Mouse (Mus musculus) macrophage (primary cell): ENCODE data around the gene Ccdc103. TPM values are rescaled to one million over a fixed set of nuclear protein-coding genes. Genes with fewer than 3 reads are reported as not detected.

Experiments used
- H3K27ac ChIP-seq: fragments of 350-480 bp; formaldehyde crosslinking; 2 replicates; pipeline ENCODE4 v1.9.0; 2021
- H3K36me3 ChIP-seq: fragments of 350-480 bp; formaldehyde crosslinking; 2 replicates; pipeline ENCODE4 v1.9.0; 2021; ENCODE audit errors: inconsistent target
- H3K4me3 ChIP-seq: fragments of 350-480 bp; formaldehyde crosslinking; 2 replicates; pipeline ENCODE4 v1.9.0; 2021; ENCODE audit errors: inconsistent target
- H3K79me2 ChIP-seq: fragments of 350-480 bp; formaldehyde crosslinking; 2 replicates; pipeline ENCODE4 v1.9.0; 2021; ENCODE audit errors: inconsistent target
- WGBS: methylation state at CpG from one replicate; pipeline ENCODE4 v1.1.7; 2026; ENCODE audit warnings: inconsistent platforms; ENCODE audit not compliant: missing documents; 5-methylcytosine and 5-hydroxymethylcytosine counted together
- polyA plus RNA-seq: library from polyadenylated mRNA; stranded (reverse); fragments of 250-400 nt; gene quantifications from 3 replicates; pipeline ENCODE4 v1.2.4, GENCODE M21; 2018; ENCODE audit warnings: inconsistent platforms
- total RNA-seq, 78 experiments: library from RNA; depleted of rRNA; stranded (reverse); fragments of 250-400 nt; gene quantifications; 1 replicate in 9 of 78; 2 replicates in 24 of 78; 3 replicates in 43 of 78; 4 replicates in 2 of 78; pipeline ENCODE4 v1.2.4; 2018; ENCODE audit warnings: inconsistent platforms in 56 of 78

Gene Ccdc103
- total RNA-seq (2018; cell fraction: chromatin; rRNA removed) = not detected
- total RNA-seq (2018; cell fraction: cytosol; rRNA removed) = under 1 TPM in 2 of 26 experiments, not detected in 24; 0.05 to 0.13 TPM
- not detected for total RNA-seq (2018; cell fraction: nucleus; rRNA removed)
- polyA plus RNA-seq = not detected in 3 replicates

DNA sequence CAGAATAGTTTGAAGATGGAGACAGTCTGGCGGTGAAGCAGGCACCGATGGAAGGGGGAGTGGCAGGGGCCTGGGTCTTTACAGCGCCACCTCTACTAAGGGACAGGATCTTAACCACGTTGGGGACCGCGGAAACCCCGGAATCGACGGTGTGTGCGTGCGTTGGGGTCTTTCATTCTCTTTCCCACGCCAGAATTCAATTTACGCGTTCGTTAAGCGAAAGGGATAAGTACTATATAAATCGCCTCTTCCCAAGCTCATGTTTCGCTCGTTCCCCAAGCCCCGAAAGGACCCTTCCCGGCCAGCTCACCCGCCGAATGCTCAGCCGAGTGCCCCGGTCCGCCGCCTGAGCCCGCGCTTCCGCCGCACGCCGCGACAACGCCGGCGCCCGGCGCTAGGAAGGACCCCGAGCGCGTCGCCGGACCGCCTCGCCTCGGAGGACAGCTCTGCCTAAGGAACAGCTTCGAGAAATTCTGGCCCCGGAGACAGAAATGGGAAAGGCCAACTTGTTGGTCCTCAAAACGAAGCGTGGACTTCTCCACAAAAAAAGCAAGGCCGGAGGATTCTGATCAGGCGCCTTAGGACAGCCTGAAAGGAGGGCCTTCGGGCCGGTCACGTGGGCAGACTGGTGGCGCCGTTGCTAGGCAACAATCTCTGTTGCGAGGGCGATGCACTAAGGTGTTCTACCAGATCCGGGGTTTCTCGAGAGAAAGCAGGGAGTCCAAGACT, at the start of gene Ccdc103, which contains the start of gene Eftud2:
TSS of gene Ccdc103 (plus strand) at position 620 of the 729 bp plus-strand sequence.
TSS of gene Eftud2 (minus strand) at position 401 of the 729 bp plus-strand sequence.
- Histone ChIP-seq H3K27ac (peak within 1 kb of the TSS; percentile 82), H3K36me3 (peaks cover 10% of the 10 kb centered on the region; the same call in 1 of the 2 replicates), H3K4me3 (peak within 1 kb of the TSS; percentile 99), H3K79me2 (peaks cover 24% of the 10 kb centered on the region)
- WGBS = under 1% methylated on average over 62 of the region's 62 CpGs

DNA sequence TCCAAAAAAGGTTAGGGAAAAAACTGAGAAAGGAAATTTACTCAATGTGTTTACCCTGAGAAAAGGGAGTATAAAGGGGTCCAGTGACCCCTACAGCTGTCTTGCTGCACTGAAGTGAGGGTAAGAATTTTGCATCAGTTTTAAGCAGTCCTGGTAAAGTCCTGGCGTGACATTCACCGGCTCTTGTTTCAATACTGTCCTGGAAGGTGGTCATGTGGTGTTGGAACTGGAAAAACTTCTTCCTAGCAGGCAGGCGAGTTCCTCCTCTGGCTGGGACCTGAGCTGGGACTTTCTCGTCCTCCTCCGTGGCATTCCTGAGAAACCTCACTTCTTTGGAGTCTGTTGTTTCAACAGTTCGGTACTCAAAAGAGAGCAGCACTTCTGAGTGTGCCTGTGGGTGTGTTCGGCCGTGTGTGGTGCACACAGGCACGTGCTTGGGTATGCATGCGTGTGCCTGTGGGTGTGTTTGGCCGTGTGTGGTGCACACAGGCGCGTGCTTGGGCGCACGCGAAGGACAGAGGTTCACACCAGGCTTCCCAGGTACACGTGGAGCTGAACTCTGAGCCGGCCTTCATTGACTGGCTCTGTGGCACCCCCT, 48.2 kb upstream of the Ccdc103 start:
- WGBS = 83% methylated on average over 18 of the region's 18 CpGs
- no peaks in the 10 kb centered on the region for H3K36me3 ChIP-seq
- H3K4me3 ChIP-seq = no peak overlapping the region
- no peaks in the 10 kb centered on the region for H3K79me2 ChIP-seq
- H3K27ac ChIP-seq = no peak overlapping the region

DNA sequence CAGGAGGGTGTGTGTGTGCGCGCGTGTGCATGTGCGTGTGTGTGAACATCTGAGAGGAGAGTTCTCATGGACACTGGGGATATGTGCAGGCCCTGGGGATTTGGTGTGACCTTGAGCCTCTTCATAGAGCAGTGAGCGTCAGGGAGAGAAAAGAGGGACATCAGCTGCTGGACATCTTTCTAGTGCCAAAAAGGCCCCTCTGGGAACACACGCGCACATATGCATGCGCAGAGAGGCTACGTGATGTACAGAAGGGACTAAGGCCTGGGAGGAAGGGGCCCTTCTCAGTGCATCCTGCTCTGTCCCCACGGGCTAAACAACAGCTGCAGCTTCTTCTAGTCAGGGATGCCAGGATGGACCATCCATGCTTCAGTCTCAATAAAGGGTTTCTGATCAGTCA, 46.8 kb upstream of the Ccdc103 start:
- 89% methylated on average over 10 of the region's 10 CpGs for WGBS
- no peak overlapping the region for H3K27ac ChIP-seq
- no peaks in the 10 kb centered on the region for H3K79me2 ChIP-seq
- H3K4me3 ChIP-seq = no peak overlapping the region
- H3K36me3 ChIP-seq = peaks cover 14% of the 10 kb centered on the region; the same call in 1 of the 2 replicates

- Histone ChIP-seq H3K79me2 (no peaks in the 10 kb centered on the region), H3K27ac (no peak within 1 kb of the TSS), H3K36me3 (peaks cover 27% of the 10 kb centered on the region; the same call in 1 of the 2 replicates), H3K4me3 (no peak within 1 kb of the TSS)
- 78% methylated on average over 4 of the region's 4 CpGs for WGBS
These were observed 45.5 kb upstream of the Ccdc103 start, which contains the start of gene Higd1b for GRCm38 (mm10) chr11:102835549-102835948. TSS of gene Higd1b (plus strand) at chr11:102835849.

DNA sequence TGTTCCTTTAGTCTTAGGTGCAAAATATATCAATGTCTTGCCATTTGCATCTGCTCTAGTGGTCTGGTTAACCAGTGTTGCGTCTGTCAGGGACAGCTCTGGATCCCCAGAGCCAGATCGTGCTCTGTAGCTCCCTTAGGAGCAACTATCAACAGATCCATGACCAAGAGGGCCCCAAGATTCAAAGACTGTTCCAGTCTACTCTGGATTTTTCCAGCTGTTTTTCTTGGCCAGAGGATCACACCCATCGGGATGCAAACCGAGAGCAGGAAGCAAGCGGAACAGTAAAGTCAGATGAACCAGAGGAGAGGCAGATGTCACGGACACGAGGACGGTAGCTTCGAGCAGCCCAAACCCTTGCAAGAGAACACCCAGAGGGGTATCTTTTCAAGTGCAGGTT, 44.9 kb upstream of the Ccdc103 start:
- Histone ChIP-seq H3K79me2 (no peaks in the 10 kb centered on the region), H3K4me3 (no peak overlapping the region), H3K27ac (no peak overlapping the region), H3K36me3 (peaks cover 33% of the 10 kb centered on the region)
- WGBS = 91% methylated on average over 9 of the region's 9 CpGs

- H3K4me3 ChIP-seq = no peak overlapping the region
- H3K79me2 ChIP-seq = no peaks in the 10 kb centered on the region
- H3K36me3 ChIP-seq = peaks cover 43% of the 10 kb centered on the region
- WGBS = 92% methylated on average over 1 of the region's 1 CpGs
- H3K27ac ChIP-seq = no peak overlapping the region
These were observed 43.6 kb upstream of the Ccdc103 start for GRCm38 (mm10) chr11:102837385-102837784.

GRCm38 (mm10) chr11:102838126-102838525, 42.9 kb upstream of the Ccdc103 start:
- Histone ChIP-seq H3K4me3 (no peak overlapping the region), H3K79me2 (no peaks in the 10 kb centered on the region), H3K36me3 (peaks cover 51% of the 10 kb centered on the region), H3K27ac (no peak overlapping the region)
- WGBS = 100% methylated on average over 2 of the region's 2 CpGs

GRCm38 (mm10) chr11:102838616-102839150, 42.3 kb upstream of the Ccdc103 start:
- Histone ChIP-seq H3K27ac (no peak overlapping the region), H3K79me2 (no peaks in the 10 kb centered on the region), H3K4me3 (no peak overlapping the region), H3K36me3 (peaks cover 56% of the 10 kb centered on the region)
- 92% methylated on average over 9 of the region's 9 CpGs for WGBS

GRCm38 (mm10) chr11:102845926-102846325, 35.1 kb upstream of the Ccdc103 start:
- Histone ChIP-seq H3K79me2 (no peaks in the 10 kb centered on the region), H3K27ac (no peak overlapping the region), H3K36me3 (peaks cover 90% of the 10 kb centered on the region), H3K4me3 (no peak overlapping the region)
- 97% methylated on average over 10 of the region's 10 CpGs for WGBS

DNA sequence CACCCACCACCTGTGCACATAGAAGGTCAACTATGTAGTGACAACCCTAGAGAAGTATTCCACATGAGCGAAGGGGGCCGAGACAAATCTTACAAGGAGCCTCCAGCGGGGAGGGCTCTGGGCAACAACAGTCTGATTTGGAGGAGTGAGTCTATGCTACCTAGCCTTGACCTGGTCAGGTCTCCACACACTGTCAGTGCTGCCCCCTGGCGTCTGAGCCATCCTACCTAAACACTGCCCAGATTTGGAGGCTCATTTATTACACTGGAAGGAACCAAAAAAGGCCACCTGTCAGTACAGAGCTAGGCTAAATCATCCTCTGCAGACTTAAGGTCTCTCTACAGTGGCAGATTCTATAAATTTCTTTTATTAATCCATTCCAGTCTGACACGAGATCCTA, 29.1 kb upstream of the Ccdc103 start:
- peaks cover 58% of the 10 kb centered on the region for H3K36me3 ChIP-seq
- H3K4me3 ChIP-seq = no peak overlapping the region
- H3K79me2 ChIP-seq = no peaks in the 10 kb centered on the region
- 81% methylated on average over 5 of the region's 5 CpGs for WGBS
- H3K27ac ChIP-seq = no peak overlapping the region

DNA sequence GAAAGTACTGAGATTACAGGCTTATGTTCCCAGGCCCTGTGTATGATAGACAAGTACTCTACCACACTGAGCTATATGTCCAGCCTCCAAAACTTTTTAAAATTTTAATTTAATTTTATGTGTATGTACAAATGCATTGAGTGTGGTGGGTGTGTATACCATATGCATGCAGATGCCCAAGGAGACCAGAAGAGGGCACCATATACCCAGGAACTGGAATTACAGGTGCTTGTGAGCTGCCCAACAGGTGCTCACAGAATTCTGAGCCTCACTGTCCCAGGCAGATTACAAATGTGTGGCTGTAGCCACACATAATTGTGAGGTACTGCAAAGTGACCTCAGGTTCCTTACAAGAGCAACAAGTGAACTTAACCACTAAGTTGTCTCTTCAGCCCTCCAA, 27.2 kb upstream of the Ccdc103 start:
- no peaks in the 10 kb centered on the region for H3K79me2 ChIP-seq
- H3K4me3 ChIP-seq = no peak overlapping the region
- H3K36me3 ChIP-seq = peaks cover 59% of the 10 kb centered on the region
- no peak overlapping the region for H3K27ac ChIP-seq

GRCm38 (mm10) chr11:102855941-102856340, 25.1 kb upstream of the Ccdc103 start:
- WGBS = 77% methylated on average over 6 of the region's 6 CpGs
- Histone ChIP-seq H3K79me2 (no peaks in the 10 kb centered on the region), H3K36me3 (peaks cover 63% of the 10 kb centered on the region), H3K4me3 (no peak overlapping the region), H3K27ac (no peak overlapping the region)

GRCm38 (mm10) chr11:102858951-102859350, 22.1 kb upstream of the Ccdc103 start:
- WGBS = 96% methylated on average over 10 of the region's 11 CpGs
- peaks cover 58% of the 10 kb centered on the region for H3K36me3 ChIP-seq
- no peak overlapping the region for H3K4me3 ChIP-seq
- no peak overlapping the region for H3K27ac ChIP-seq
- no peaks in the 10 kb centered on the region for H3K79me2 ChIP-seq

DNA sequence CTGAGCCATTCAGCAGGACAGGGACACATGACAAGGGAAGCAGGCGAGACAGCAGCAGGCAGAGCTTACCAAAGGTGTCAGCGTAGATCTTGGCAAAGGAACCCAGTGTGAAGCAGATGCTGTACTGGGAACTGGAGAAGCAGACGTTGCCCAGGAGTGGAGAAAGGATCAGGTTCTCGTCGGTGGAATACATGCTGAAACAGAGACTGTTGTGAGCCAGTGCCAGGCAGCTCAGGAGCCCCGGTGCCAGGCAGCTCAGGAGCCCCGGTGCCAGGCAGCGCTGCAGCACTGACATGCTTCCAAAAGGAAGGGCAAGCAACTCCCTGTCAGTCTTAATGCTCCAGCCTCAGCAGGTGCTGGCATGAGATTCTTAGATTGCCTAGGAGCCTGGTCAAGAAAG, 21.1 kb upstream of the Ccdc103 start:
- WGBS = 97% methylated on average over 8 of the region's 8 CpGs
- no peaks in the 10 kb centered on the region for H3K79me2 ChIP-seq
- peaks cover 53% of the 10 kb centered on the region for H3K36me3 ChIP-seq
- H3K4me3 ChIP-seq = no peak overlapping the region
- no peak overlapping the region for H3K27ac ChIP-seq

DNA sequence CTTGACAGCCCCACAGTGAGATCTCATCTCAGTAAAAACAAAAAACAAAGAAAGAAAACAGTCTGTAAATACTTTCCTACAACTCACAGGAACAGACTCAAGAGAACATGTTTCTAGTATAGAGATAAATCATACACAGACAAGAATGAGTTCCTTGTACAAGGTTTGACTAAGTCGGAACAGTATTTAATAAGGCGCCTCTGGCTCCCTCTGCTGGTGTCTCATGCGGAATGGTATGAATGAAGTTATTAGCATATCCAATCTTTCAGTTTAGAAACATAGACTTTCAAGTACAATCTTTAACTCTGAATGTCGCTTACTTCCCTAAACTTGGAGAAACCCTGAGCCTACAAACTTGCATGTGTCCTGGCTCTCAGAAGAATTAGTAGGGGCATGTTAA, 16.7 kb upstream of the Ccdc103 start:
- no peak overlapping the region for H3K4me3 ChIP-seq
- WGBS = 28% methylated on average over 4 of the region's 4 CpGs
- no peaks in the 10 kb centered on the region for H3K79me2 ChIP-seq
- peaks cover 54% of the 10 kb centered on the region for H3K36me3 ChIP-seq
- H3K27ac ChIP-seq = no peak overlapping the region
